Mouse (Mus musculus) limb, embryonic 15.5 days (tissue): ENCODE measurements at regions not wholly inside any gene's neighbourhood (a gene's known extent, or its start where the extent isn't known, plus 50 kb on each side); places are given as distances from the start of the nearest gene placed in this dataset.

Source experiments
- ATAC-seq: fragments of 200-750 bp; cut with Nextera tagmentation; 2 replicates; pipeline ENCODE4 v1.8.0; 2017; ENCODE audit warnings: low read depth, moderate TSS enrichment; ENCODE audit not compliant: insufficient number of reproducible peaks, low FRiP score, low TSS enrichment
- H3K27ac ChIP-seq: fragments of 300-500 bp; sonication (generic); 2 replicates; pipeline ENCODE4 v1.5.1; 2015; ENCODE audit warnings: moderate library complexity, mild to moderate bottlenecking, inconsistent platforms
- H3K27me3 ChIP-seq: fragments of 300-500 bp; sonication (generic); 2 replicates; pipeline ENCODE4 v1.6.1; 2015; ENCODE audit warnings: inconsistent platforms
- H3K36me3 ChIP-seq: fragments of 300-500 bp; sonication (generic); 2 replicates; pipeline ENCODE4 v1.6.1; 2015; ENCODE audit warnings: inconsistent platforms
- H3K4me1 ChIP-seq: fragments of 300-500 bp; sonication (generic); 2 replicates; pipeline ENCODE4 v1.6.1; 2015; ENCODE audit warnings: inconsistent platforms
- H3K4me2 ChIP-seq: fragments of 300-500 bp; sonication (generic); 2 replicates; pipeline ENCODE4 v1.6.1; 2015; ENCODE audit warnings: mild to moderate bottlenecking, inconsistent platforms
- H3K4me3 ChIP-seq: fragments of 300-500 bp; sonication (generic); 2 replicates; pipeline ENCODE4 v1.5.1; 2015; ENCODE audit warnings: mild to moderate bottlenecking, inconsistent platforms
- H3K9ac ChIP-seq: fragments of 300-500 bp; sonication (generic); 2 replicates; pipeline ENCODE4 v1.6.1; 2015; ENCODE audit warnings: inconsistent platforms
- H3K9me3 ChIP-seq: fragments of 300-500 bp; sonication (generic); 2 replicates; pipeline ENCODE4 v1.6.1; 2016; ENCODE audit warnings: inconsistent platforms
- WGBS: fragments of 180-500 bp; shearing (Covaris S2); methylation state at CpG from one replicate; pipeline ENCODE4 v1.1.7; 2015; 5-methylcytosine and 5-hydroxymethylcytosine counted together

GRCm38 (mm10) chr10:66752237-66752810 lies 343.6 kb upstream of the Jmjd1c start:
- Histone ChIP-seq H3K4me1 (no peaks in the 10 kb centered on the region), H3K4me2 (no peak overlapping the region), H3K4me3 (no peak overlapping the region), H3K9me3 (no peaks in the 10 kb centered on the region), H3K27ac (no peak overlapping the region), H3K9ac (no peak overlapping the region), H3K36me3 (no peaks in the 10 kb centered on the region), H3K27me3 (no peaks in the 10 kb centered on the region)
- ATAC-seq: no peak
- 63% methylated on average over 7 of the region's 7 CpGs for WGBS

GRCm38 (mm10) chr10:66756866-66757265 lies 339.1 kb upstream of the Jmjd1c start:
- Histone ChIP-seq H3K9ac (no peak overlapping the region), H3K9me3 (no peaks in the 10 kb centered on the region), H3K4me1 (no peaks in the 10 kb centered on the region), H3K4me3 (no peak overlapping the region), H3K27me3 (no peaks in the 10 kb centered on the region), H3K27ac (no peak overlapping the region), H3K4me2 (no peak overlapping the region), H3K36me3 (no peaks in the 10 kb centered on the region)
- 84% methylated on average over 4 of the region's 4 CpGs for WGBS
- ATAC-seq: no peak

GRCm38 (mm10) chr10:66770161-66771030 lies 325.5 kb upstream of the Jmjd1c start:
- no peak overlapping the region for H3K9ac ChIP-seq
- no peaks in the 10 kb centered on the region for H3K36me3 ChIP-seq
- no peak overlapping the region for H3K27ac ChIP-seq
- H3K4me1 ChIP-seq: no peaks in the 10 kb centered on the region
- H3K4me3 ChIP-seq: no peak overlapping the region
- 0 out of 2 replicates have a peak, but pooled peaks cover 9% of the 10 kb centered on the region for H3K9me3 ChIP-seq
- no peak for ATAC-seq
- WGBS: 28% methylated on average over 21 of the region's 21 CpGs
- H3K4me2 ChIP-seq: no peak overlapping the region
- H3K27me3 ChIP-seq: no peaks in the 10 kb centered on the region

DNA sequence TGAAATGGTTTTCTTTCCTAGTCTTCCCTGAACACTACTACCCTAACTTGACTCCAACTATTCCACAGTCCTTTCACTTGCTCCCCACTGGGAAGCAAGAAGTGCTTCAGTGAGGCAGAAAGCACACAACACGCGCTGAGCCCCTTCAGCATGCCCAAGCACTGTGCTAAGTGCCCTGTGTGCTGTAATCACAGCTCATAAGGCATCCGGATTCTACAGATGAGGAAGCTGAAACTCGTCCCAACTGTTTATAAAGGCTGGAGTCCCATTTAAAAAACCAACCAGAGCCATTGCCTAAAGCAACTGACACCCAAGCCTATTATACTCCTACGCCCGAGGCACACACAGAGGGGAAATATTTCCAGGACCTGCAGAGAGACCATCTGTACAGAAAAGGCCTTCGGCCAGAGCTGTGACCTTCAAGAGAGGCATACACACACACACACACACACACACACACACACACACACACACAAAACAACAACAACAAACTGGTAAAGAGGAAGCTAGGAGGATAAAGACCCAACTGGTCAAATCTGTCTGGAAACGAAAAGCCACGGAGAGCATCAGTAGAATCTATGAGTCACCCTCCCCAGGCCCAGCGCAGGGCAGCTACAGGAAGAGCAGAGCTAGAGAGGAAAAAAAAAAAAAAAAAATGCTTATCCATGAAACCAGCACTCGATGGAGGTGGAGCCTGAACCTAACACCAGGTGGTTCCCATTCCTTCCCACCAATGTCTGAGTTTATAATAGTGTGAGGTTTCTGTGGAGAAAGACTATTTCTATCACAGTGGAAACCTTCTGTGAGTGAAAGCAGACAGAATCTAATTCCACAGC lies 315.4 kb upstream of the Jmjd1c start:
- 0 out of 2 replicates have a peak, but pooled peaks have one; percentile 65 for ATAC-seq
- Histone ChIP-seq H3K4me2 (no peak overlapping the region), H3K27me3 (no peaks in the 10 kb centered on the region), H3K9ac (no peak overlapping the region), H3K4me1 (no peaks in the 10 kb centered on the region), H3K27ac (0 out of 2 replicates have a peak overlapping the region, but pooled peaks have one; percentile 7), H3K4me3 (no peak overlapping the region), H3K36me3 (no peaks in the 10 kb centered on the region), H3K9me3 (no peaks in the 10 kb centered on the region; the same call in 1 of the 2 replicates)
- WGBS: 48% methylated on average over 11 of the region's 11 CpGs

- no peaks in the 10 kb centered on the region for H3K36me3 ChIP-seq
- no peak overlapping the region for H3K4me2 ChIP-seq
- no peak overlapping the region for H3K27ac ChIP-seq
- WGBS: 46% methylated on average over 1 of the region's 1 CpGs
- no peak for ATAC-seq
- no peaks in the 10 kb centered on the region; the same call in 1 of the 2 replicates for H3K9me3 ChIP-seq
- H3K27me3 ChIP-seq: no peaks in the 10 kb centered on the region
- H3K4me3 ChIP-seq: no peak overlapping the region
- H3K4me1 ChIP-seq: no peaks in the 10 kb centered on the region
- no peak overlapping the region for H3K9ac ChIP-seq
These were observed 314.8 kb upstream of the Jmjd1c start for GRCm38 (mm10) chr10:66781171-66781510.

GRCm38 (mm10) chr10:66782025-66782424 lies 313.9 kb upstream of the Jmjd1c start:
- H3K4me3 ChIP-seq: no peak overlapping the region
- ATAC-seq: no peak
- H3K36me3 ChIP-seq: no peaks in the 10 kb centered on the region
- H3K27me3 ChIP-seq: no peaks in the 10 kb centered on the region
- WGBS: 89% methylated on average over 5 of the region's 5 CpGs
- H3K4me1 ChIP-seq: no peaks in the 10 kb centered on the region
- H3K9ac ChIP-seq: no peak overlapping the region
- no peak overlapping the region for H3K4me2 ChIP-seq
- no peaks in the 10 kb centered on the region; the same call in 1 of the 2 replicates for H3K9me3 ChIP-seq
- no peak overlapping the region for H3K27ac ChIP-seq

DNA sequence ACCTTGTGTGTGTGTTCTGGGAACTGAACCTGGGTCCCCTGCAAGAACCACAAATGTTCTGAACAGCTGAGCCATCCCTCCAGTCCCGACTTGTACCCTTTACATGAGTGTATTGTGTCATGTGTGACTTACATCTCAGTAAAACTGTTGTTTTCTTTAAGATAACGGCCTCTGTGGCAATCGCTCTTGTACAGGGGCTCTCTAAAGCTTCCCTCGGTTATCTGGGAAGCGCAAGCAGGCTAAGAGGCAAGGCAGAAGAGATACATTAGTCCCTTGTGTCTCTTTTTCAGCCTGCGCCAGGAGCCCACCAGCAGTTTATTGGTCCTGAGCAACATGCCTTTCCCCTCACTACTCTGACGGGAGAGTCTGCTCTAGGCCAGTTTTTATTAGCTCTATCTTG lies 308.1 kb upstream of the Jmjd1c start:
- H3K27me3 ChIP-seq: no peaks in the 10 kb centered on the region
- ATAC-seq: no peak
- H3K27ac ChIP-seq: no peak overlapping the region
- H3K9ac ChIP-seq: no peak overlapping the region
- no peaks in the 10 kb centered on the region for H3K4me1 ChIP-seq
- no peak overlapping the region for H3K4me2 ChIP-seq
- no peaks in the 10 kb centered on the region; the same call in 1 of the 2 replicates for H3K9me3 ChIP-seq
- no peak overlapping the region for H3K4me3 ChIP-seq
- H3K36me3 ChIP-seq: no peaks in the 10 kb centered on the region
- 62% methylated on average over 7 of the region's 7 CpGs for WGBS

GRCm38 (mm10) chr10:66796296-66796695 lies 299.6 kb upstream of the Jmjd1c start:
- H3K4me2 ChIP-seq: no peak overlapping the region
- no peak overlapping the region for H3K4me3 ChIP-seq
- H3K9me3 ChIP-seq: no peaks in the 10 kb centered on the region
- no peak overlapping the region for H3K27ac ChIP-seq
- WGBS: 88% methylated on average over 9 of the region's 9 CpGs
- H3K27me3 ChIP-seq: no peaks in the 10 kb centered on the region
- no peaks in the 10 kb centered on the region for H3K36me3 ChIP-seq
- no peak overlapping the region for H3K9ac ChIP-seq
- ATAC-seq: no peak
- H3K4me1 ChIP-seq: no peaks in the 10 kb centered on the region

DNA sequence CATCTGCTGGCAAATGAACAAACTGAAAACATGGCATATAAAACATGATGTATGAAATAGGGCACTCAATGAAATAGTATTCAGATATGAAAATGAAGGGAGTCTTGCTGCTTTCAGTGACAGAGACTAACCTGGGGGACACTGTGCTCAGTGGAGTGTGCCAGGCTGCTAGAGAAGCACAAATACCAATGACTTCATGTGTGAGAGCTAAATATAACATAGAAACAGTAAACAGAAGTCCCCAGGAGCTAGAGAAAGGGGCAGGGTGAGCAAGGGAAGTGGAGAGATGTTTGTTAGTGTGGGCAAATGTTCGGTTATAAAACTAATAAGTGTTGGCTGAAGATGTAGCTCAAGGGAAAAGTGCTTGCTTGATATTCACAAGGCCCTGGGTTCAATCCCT lies 293.2 kb upstream of the Jmjd1c start:
- no peak overlapping the region for H3K27ac ChIP-seq
- H3K4me2 ChIP-seq: no peak overlapping the region
- H3K36me3 ChIP-seq: no peaks in the 10 kb centered on the region
- no peaks in the 10 kb centered on the region for H3K4me1 ChIP-seq
- H3K4me3 ChIP-seq: no peak overlapping the region
- no peaks in the 10 kb centered on the region for H3K9me3 ChIP-seq
- H3K9ac ChIP-seq: no peak overlapping the region
- WGBS: 64% methylated on average over 1 of the region's 1 CpGs
- no peak for ATAC-seq
- H3K27me3 ChIP-seq: peaks cover 4% of the 10 kb centered on the region; the same call in 1 of the 2 replicates

DNA sequence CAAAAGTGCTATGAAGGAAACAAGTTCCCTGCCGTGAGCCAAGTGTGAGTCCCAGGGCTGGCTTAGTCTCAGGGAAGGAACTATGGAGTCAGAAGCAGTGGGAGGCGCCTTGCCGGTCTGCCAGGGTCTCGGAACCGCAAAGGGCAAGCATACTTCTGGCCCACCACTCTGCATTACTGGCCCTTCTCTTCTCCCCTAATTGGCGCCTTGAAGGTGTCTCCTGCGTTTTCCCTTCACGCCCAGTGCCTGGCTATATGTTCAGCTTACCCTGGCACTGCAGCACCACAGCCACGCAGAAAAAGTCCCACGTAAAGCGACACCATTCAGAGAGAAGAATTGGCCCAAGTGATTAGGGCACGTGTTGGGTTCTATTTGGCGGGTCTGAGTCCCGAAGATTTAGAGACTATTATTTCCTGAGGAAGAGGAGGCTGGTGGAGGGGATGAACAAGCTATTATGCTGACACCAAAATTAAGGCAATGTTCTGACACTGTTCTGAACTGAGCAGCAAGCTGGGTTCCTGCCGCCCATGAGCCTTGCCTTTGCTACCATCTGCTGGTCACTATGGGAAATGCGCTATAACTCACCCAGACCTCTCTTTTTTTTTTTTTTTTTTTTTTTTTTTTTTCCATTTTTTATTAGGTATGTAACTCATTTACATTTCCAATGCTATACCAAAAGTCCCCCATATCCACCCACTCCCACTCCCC lies 288.5 kb upstream of the Jmjd1c start:
- no peaks in the 10 kb centered on the region for H3K36me3 ChIP-seq
- H3K9ac ChIP-seq: no peak overlapping the region
- no peaks in the 10 kb centered on the region for H3K9me3 ChIP-seq
- WGBS: 37% methylated on average over 16 of the region's 16 CpGs
- 0 out of 2 replicates have a peak overlapping the region, but pooled peaks have one; percentile 3 for H3K4me2 ChIP-seq
- peaks cover 8% of the 10 kb centered on the region; the same call in 1 of the 2 replicates for H3K27me3 ChIP-seq
- 0 out of 2 replicates have a peak, but pooled peaks have one; percentile 61 for ATAC-seq
- no peak overlapping the region for H3K27ac ChIP-seq
- H3K4me1 ChIP-seq: no peaks in the 10 kb centered on the region
- no peak overlapping the region for H3K4me3 ChIP-seq

GRCm38 (mm10) chr10:66812515-66813260 lies 283.2 kb upstream of the Jmjd1c start:
- Histone ChIP-seq H3K4me1 (peaks cover 10% of the 10 kb centered on the region), H3K27ac (no peak overlapping the region), H3K4me2 (no peak overlapping the region), H3K4me3 (no peak overlapping the region), H3K9me3 (no peaks in the 10 kb centered on the region), H3K36me3 (no peaks in the 10 kb centered on the region), H3K9ac (no peak overlapping the region), H3K27me3 (0 out of 2 replicates have a peak, but pooled peaks cover 8% of the 10 kb centered on the region)
- 81% methylated on average over 11 of the region's 11 CpGs for WGBS
- no peak for ATAC-seq
